Mouse (Mus musculus) granulocyte monocyte progenitor cell, adult 5-6 weeks (primary cell): ENCODE data around the gene Prkci. TPM values are rescaled to one million over a fixed set of nuclear protein-coding genes. Genes with fewer than 3 reads are reported as not detected.
A peak's percentile ranks its signal among the peaks of the same experiment; 100 is the strongest.

Experiments used
- ATAC-seq: replicated peaks from 2 replicates; pipeline ENCODE4 v1.8.0; 2016; ENCODE audit warnings: mild to moderate bottlenecking, moderate TSS enrichment, inconsistent platforms; ENCODE audit not compliant: poor library complexity, severe bottlenecking
- total RNA-seq, 2 experiments: library from RNA; stranded (forward) in 1 of 2; stranded (reverse) in 1 of 2; fragments of 200-712, 200-1000 nt in 1 of 2; fragments of >200 nt in 1 of 2; fragmentation: Nextera tagmentation in 1 of 2; gene quantifications; 2 replicates each; pipeline ENCODE4 v1.2.3; 2014 to 2017

The Prkci gene
- total RNA-seq (2014; fragmentation: Nextera tagmentation) (12.8 and 22.5 TPM in 2 replicates), total RNA-seq (2017) (16.0 and 19.6 TPM in 2 replicates)

DNA sequence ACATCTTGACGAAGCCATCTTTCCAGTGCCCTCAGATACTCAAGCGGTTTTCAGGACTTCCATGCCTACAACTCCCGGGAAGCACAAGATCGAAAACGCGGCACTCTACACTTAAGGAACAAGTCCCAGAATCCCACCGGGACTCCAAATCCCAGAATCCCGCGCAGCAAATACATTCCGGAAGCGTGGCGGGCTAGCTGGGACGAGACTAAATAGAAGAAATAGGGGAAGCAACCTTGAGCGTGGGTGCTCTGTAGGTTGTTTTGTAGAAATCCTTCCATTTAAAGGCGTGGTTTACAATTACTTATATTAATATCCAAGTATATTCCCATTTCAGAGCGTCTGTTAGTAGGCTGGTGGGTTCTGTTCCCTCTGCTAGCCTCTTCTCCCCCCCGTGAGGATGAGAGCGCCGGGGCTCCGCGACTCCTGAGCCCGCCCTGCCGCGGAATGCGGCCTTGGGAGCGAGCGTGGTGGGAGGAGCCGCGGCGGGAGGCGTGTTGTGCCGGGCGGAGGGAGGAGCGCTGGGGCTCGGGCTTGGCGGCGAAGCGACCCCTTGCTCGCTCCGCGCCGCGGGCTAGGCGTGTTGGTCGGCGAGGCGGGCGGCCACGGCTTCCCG, at the start of gene Prkci:
TSS of gene Prkci (plus strand) at position 465 of the 616 bp plus-strand sequence.
- peak; percentile 87 for ATAC-seq

DNA sequence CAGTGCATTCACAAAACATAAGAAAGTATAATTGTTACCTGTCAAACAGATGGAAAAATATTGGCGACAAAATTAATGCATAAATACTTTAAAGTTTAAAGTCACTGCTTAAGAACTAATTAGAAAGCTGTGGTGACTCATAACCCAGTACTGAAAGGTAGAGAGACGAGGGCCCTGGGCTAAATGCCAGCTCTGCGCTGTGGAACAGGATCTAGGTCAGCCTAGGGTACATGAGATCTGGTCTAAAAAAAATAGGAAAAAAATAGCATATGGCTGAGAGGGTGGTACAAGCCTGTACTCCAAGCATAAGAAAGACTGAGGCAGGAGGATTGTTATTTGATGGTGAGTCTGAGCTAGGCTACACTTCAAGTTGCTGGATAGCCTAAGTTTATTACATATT, 43.9 kb upstream of the Prkci start:
- ATAC-seq, result no peak

DNA sequence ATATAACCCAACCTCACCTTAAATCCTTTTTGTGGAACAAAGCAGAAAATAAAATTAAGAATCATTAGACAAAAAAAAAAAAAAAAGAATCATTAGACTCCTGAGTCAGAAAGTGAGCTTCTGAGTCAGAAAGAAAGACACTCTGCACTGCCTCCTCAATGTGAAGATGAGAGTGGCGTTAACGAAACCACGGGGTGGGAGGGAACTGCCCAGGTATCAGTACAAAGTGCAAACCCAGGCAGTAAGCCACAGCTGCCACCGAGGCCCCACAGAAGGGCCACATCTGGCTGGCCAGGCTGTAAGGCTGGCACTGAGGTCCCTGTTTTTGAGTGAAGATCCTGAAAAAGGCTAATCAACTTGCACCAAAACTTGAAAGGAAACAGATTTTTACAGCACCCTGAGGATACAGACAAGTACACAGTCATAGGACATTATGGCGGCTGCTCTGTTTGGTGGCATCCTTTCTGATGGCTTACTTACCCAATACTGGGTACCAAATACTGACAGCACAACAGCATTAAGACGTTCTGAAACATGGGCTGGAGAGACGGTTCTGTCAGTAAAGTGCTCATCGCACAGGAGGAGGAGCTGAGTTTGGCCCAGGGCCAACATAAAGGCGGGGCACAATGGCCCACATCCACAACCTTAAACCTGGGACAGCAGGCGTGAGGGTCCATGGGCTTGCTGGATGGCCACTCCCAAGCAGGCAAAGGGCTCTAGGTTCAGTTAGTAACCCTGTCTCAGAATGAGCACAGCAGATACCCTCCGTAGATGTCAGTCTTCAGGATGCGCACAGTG, 43.1 kb upstream of the Prkci start:
- ATAC-seq, result no peak

DNA sequence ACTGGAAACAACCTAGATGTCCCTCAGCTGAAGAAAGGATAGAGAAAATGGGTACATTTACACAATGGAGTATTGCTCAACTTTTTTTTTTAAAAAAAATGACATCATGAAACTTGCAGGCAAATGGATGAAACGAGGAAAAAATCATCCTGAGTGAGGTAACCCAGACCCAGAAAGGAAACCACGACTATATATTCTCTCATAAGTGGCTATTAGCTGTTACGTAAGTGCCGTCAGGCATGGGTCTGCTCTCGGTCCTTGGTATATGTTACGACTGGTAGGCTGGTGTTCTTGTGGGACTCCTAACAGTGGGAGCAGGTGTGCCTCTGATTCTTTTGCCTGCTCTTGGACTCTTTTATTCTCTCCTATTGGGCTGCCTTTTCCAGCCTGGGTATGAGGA, 39.2 kb upstream of the Prkci start:
- peak; percentile 96 for ATAC-seq

GRCm38 (mm10) chr3:30958709-30959108, 36.8 kb upstream of the Prkci start:
- no peak for ATAC-seq

- no peak for ATAC-seq
Measured at GRCm38 (mm10) chr3:30959868-30960831, 35.4 kb upstream of the Prkci start.

GRCm38 (mm10) chr3:30963100-30963499, 32.4 kb upstream of the Prkci start:
- no peak for ATAC-seq

DNA sequence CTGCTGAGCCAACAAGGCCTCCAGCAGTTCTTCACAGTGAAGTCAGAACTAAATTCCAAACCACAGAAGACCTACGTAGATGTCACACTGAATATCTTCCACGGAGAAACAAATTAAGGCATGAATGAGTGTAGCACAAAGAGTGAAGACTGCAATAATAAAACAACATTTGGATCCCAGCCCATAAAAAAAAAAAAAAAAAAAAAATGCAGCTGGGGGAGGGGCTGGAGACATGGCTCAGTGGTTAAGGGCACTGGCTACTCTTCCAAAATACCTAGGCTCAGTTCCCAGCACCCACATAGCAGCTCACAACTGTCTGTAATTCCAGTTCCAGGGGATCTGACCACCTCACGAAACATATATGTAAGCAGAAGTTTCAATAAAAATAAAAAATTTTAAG, 31.3 kb upstream of the Prkci start:
- ATAC-seq, result no peak

- ATAC-seq, result no peak
Measured at GRCm38 (mm10) chr3:30965644-30966043, 29.9 kb upstream of the Prkci start.

DNA sequence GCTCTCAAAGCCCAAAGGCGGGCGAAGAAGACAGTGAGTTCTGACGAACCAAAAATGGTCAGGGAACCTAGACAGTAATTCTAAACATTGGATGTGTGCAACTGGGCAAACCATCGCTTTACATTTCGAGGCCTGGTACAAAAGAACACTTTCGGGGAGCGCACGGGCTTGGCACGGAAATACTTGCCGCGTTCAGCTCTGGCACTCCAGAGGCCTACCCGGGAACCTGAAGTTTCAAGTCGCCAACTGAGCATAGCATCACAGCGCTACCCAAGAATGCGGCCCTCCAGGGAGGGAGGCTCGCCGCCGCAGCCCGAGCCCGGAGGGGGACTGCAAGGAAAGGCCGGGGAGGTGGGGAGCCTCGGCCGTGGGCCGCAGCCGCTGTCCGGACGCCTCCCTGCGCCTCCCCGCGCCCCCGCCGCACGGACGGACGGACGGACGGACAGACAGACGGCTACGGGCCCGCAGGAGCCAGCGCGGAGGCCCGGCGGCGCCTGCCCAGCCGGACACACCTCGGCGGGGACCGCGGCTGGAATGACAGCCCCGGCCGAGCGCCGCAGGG, 26.9 kb upstream of the Prkci start:
- ATAC-seq, result peak; percentile 44

DNA sequence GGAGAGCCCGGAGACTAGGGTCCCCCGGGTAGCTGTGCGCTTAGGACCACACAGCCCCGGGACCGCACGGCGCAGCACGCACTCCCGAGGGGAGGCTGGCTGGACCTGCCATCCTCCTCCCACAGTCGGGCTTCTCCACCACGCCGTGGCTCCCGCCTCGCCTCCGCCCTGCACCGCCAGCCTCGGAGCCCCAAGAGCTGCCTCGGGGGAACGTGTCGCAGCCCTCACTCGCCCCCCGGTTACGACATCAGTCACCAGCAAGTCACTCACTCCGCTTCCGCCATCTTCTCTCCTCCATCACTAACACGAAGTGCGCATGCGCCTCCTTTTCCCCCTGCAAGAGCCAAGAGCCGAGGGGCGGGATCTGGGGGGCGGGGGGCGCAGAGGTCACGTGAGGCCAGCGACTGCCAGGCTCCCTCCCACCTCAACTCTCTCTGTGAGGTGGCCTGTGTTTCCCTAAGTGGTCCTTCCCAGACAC, 26.4 kb upstream of the Prkci start, which contains the start of gene Phc3:
TSS of gene Phc3 (minus strand) at position 312 of the 478 bp plus-strand sequence.
- ATAC-seq, result peak; percentile 93

DNA sequence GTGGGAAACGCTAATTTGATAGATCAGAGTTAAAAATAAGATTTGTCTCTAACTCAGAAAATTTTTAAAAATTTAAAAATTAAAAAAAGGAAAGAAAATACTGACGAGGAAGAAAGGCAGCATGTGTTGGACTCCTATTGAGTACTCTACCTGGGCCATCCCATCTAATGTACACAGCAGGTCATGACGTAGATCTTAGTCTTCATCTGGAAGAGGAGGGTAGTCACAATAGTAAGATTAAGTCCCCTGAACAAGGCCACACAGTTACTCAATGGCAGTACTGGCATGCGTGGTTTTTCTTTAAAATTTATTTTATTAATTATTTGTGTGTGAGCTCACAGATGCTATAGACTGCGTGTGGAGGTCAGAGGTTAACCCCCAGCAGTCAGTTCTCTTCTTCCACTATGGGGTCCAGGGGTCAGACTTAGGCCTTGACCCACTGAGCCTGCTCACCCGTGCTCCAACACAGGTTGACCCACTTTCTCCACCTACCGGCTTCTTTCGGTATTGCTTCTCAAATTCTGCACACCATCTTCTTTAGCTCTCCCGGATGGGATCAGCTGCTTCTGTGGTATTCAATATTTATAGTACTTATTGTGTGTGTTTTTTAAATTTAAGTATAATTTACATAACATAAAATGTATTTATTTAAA, 20.3 kb upstream of the Prkci start:
- ATAC-seq, result peak; percentile 98

DNA sequence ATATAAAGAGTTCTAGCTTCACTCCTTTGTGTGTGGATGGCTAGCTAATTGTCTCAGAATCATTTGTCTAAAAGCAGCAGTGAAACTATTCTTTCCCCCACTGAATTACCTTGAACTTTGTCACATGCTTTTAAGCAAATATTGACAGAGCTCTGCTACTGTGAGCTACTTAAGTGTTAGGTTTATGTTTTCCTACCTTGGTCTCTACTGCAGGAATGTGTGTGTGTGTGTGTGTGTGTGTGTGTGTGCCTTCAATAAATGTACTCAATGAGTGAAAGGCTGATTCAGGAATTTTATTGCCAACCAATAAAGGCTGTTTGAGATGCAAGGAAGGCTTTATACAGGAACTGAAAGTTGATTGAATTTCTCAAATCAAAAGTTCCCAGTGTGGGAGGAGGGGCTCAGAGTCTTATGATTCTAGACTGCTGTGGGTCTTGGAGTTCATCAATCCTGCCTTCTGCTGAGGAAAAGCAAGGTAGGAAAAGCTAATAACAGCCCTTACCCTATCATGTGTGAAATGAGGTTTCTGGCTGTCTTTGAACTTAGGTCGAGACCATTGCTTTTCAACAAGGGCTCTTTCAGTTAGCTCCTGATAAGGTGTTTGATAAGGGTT, 18.4 kb upstream of the Prkci start:
- peak; percentile 18; the same call in 1 of the 2 replicates for ATAC-seq

GRCm38 (mm10) chr3:30981616-30982380, 13.7 kb upstream of the Prkci start:
- ATAC-seq, result peak; percentile 37

DNA sequence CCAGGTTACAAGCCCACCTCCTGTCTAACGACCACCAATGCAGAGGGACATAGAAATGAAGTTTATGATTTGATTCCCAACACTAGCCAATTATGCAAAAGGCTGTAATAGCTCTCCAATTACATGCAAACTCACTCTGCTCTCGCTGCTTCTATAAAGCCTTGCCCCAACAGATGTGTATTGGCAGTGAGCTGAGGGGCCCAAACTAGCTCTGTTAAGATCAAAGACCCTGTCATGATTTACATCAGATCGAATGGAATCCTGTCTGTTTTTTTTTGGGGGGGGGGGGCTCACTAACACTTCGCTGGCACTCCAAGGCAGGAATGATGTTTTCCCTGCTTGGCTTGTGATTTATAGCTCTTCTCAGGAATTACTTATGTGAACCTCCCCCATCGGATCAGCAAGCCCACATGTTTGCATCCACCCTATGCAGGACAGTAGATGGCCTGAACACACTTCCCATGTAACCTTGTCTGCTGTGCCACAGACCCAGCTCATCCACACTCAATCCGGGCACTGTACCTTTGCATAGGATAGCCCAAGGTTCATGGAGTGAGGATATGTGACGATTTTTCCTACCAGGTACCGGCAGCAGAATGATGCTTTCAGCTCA, 12.5 kb upstream of the Prkci start:
- ATAC-seq, result no peak

GRCm38 (mm10) chr3:30987396-30988318, 7.9 kb upstream of the Prkci start:
- no peak for ATAC-seq

DNA sequence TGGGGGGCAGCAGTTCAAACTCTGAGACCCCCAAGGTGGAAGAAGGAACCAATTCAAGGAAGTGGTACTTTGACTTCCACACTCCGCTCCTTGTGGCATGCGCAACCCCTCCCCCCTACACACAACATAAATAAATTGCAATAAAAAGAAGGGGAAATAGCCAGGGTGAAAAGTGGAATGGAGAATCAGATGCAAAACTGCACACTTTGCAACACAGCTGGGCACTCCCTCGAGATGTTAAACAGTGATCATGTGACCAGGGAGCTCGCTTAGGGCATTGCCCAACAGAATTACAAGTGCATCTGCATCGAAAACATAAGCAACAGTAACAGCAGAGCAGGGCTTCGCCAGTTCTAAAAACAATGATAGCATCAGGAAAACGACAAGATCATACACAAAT, 3.4 kb upstream of the Prkci start:
- peak; percentile 39 for ATAC-seq
